Mouse (Mus musculus) layer of hippocampus, postnatal 10 days (tissue): Measurements from ENCODE around the gene Pspn. TPM values are rescaled to one million over a fixed set of nuclear protein-coding genes. Genes with fewer than 3 reads are reported as not detected.
A peak's percentile ranks its signal among the peaks of the same experiment; 100 is the strongest.

ENCODE experiments used
- DNase-seq, 2 experiments: peaks; one replicate each; pipeline ENCODE4 v3.0.0; 2021; ENCODE audit warnings: low spot score in 2 of 2
- total RNA-seq, 2 experiments: library from RNA; stranded (reverse); gene quantifications; 2 replicates each; pipeline ENCODE4 v1.2.3; 2021

The Pspn gene
- total RNA-seq, 2 experiments from 2014 or later, result not detected

- DNase-seq, result no peak
Observed at GRCm38 (mm10) chr17:56969321-56969720, 30.5 kb downstream of the Pspn start.

GRCm38 (mm10) chr17:56963646-56964045, 36.2 kb downstream of the Pspn start:
- no peak for DNase-seq

- no peak for DNase-seq
Observed at GRCm38 (mm10) chr17:56962642-56963405, 37.0 kb downstream of the Pspn start.

GRCm38 (mm10) chr17:56961880-56962279, 37.9 kb downstream of the Pspn start:
- no peak for DNase-seq

- no peak for DNase-seq
Observed at GRCm38 (mm10) chr17:56958667-56959066, 41.2 kb downstream of the Pspn start.

GRCm38 (mm10) chr17:56957763-56958429, 41.9 kb downstream of the Pspn start:
- DNase-seq, result no peak

- no peak for DNase-seq
Observed at GRCm38 (mm10) chr17:56954871-56955270, 44.9 kb downstream of the Pspn start.

- DNase-seq, result no peak
Observed at GRCm38 (mm10) chr17:56952639-56953038, 47.2 kb downstream of the Pspn start.

GRCm38 (mm10) chr17:56950915-56951314, 48.9 kb downstream of the Pspn start:
- DNase-seq, result peak; percentile 36 to 48

Other genes with a start within 250 kb of the Pspn start
- gene Nrtn, start 242.5 kb downstream of the Pspn start, total RNA-seq, result 1 to 10 TPM; 1.6 to 2.3 TPM
- 10 to 100 TPM; 66.7 to 72.0 TPM for gene Dus3l, start 235.3 kb downstream of the Pspn start, total RNA-seq
- gene Prr22, start 229.8 kb downstream of the Pspn start, total RNA-seq, result under 1 TPM; 0.27 to 0.71 TPM
- gene Rfx2, start 169.0 kb downstream of the Pspn start, total RNA-seq, result 1 to 10 TPM; 4.1 to 4.4 TPM
- gene Acsbg2, start 125.6 kb downstream of the Pspn start, total RNA-seq, result not detected
- under 1 TPM; 0.11 to 0.39 TPM for gene 1700061G19Rik, start 124.5 kb downstream of the Pspn start, total RNA-seq
- 10 to 100 TPM; 68.7 to 72.0 TPM for gene Mllt1, start 64.6 kb downstream of the Pspn start, total RNA-seq
- gene Acer1, start 17.9 kb downstream of the Pspn start, total RNA-seq, result not detected
- 10 to 100 TPM; 55.7 to 56.0 TPM for gene Clpp, start 9.7 kb downstream of the Pspn start, total RNA-seq
- 10 to 100 TPM; 27.8 to 34.0 TPM for gene Alkbh7, start 2.7 kb downstream of the Pspn start, total RNA-seq
- 10 to 100 TPM; 45.0 to 47.4 TPM for gene Gtf2f1, start 11.3 kb upstream of the Pspn start, total RNA-seq
- gene Gm17949, start 11.5 kb upstream of the Pspn start, total RNA-seq, result under 1 TPM in 1 of 2 experiments, not detected in 1; 0.41 TPM
- gene Khsrp, start 31.5 kb upstream of the Pspn start, total RNA-seq, result 100 to 1,000 TPM; 105 to 116 TPM
- not detected for gene Slc25a41, start 41.6 kb upstream of the Pspn start, total RNA-seq
- gene Crb3, start 59.1 kb upstream of the Pspn start, total RNA-seq, result 1 to 10 TPM in 1 of 2 experiments, under 1 TPM in 1; 0.45 to 1.1 TPM
- gene Slc25a23, start 59.8 kb upstream of the Pspn start, total RNA-seq, result 100 to 1,000 TPM; 308 to 317 TPM
- gene Dennd1c, start 78.5 kb upstream of the Pspn start, total RNA-seq, result 1 to 10 TPM; 1.2 to 1.9 TPM
- 100 to 1,000 TPM; 487 to 549 TPM for gene Tubb4a, start 87.8 kb upstream of the Pspn start, total RNA-seq
- gene Tnfsf9, start 105.3 kb upstream of the Pspn start, total RNA-seq, result 1 to 10 TPM in 1 of 2 experiments, under 1 TPM in 1; 0.75 to 1.0 TPM
- gene Cd70, start 149.8 kb upstream of the Pspn start, total RNA-seq, result under 1 TPM in 1 of 2 experiments, not detected in 1; 0.42 TPM
- gene Tnfsf14, start 194.2 kb upstream of the Pspn start, total RNA-seq, result not detected
- gene C3, start 228.1 kb upstream of the Pspn start, total RNA-seq, result 1 to 10 TPM; 2.7 to 2.8 TPM
- 10 to 100 TPM; 15.0 to 16.3 TPM for gene Gpr108, start 248.4 kb upstream of the Pspn start, total RNA-seq
- 1 to 10 TPM; 6.6 to 8.0 TPM for gene Trip10, start 249.4 kb upstream of the Pspn start, total RNA-seq